11 mouse cellular contexts compared by ENCODE assay signal in genomic region chr2:136686195-136686594, GRCm38 (mm10). TPM values are rescaled to one million over a fixed set of nuclear protein-coding genes. Genes with fewer than 3 reads are reported as not detected.
DNase-seq lines count a peak whose midpoint lies in the region; ATAC-seq lines count a peak whose summit lies in the region.
"Had no signal": no experiment of that assay in that cellular context is flagged by ENCODE, and none has a peak within 500 bp of the region (broad histone marks: within the 10 kb centered on the region; RNA-seq: fewer than 3 reads in every experiment).

No protein-coding gene starts in this region.

- no peaks in the 10 kb centered on the region for H3K9me3 ChIP-seq in hindbrain, embryonic 16.5 days (ENCODE audit: control insufficient read depth, low read length)
- no peaks in the 10 kb centered on the region for H3K9me3 ChIP-seq in hindbrain, embryonic 11.5 days (ENCODE audit: control insufficient read depth, low read length)
- H3K9me3 ChIP-seq: embryonic facial prominence, embryonic 12.5 days; neural tube, embryonic 12.5 days had no signal

- no peak overlapping the region for H3K9ac ChIP-seq in hindbrain, embryonic 16.5 days (ENCODE audit: low read depth, low read length)
- H3K9ac ChIP-seq in hindbrain, embryonic 11.5 days (ENCODE audit: low read depth, low read length) = no peak overlapping the region
- H3K9ac ChIP-seq: embryonic facial prominence, embryonic 12.5 days; neural tube, embryonic 12.5 days had no signal

- no peak overlapping the region for H3K4me3 ChIP-seq in hindbrain, embryonic 16.5 days (ENCODE audit: low read length)
- no peak overlapping the region for H3K4me3 ChIP-seq in hindbrain, embryonic 11.5 days (ENCODE audit: low read depth, low read length)
- H3K4me3 ChIP-seq: embryonic facial prominence, embryonic 12.5 days; neural tube, embryonic 12.5 days had no signal

- H3K4me1 ChIP-seq in hindbrain, embryonic 16.5 days (ENCODE audit: control insufficient read depth, insufficient read depth, low read depth, low read length) = no peaks in the 10 kb centered on the region
- no peaks in the 10 kb centered on the region for H3K4me1 ChIP-seq in hindbrain, embryonic 11.5 days (replicated peaks; ENCODE audit: control insufficient read depth, insufficient read depth, low read length)
- H3K4me1 ChIP-seq: neural tube, embryonic 12.5 days had no signal

- H3K36me3 ChIP-seq in hindbrain, embryonic 16.5 days (ENCODE audit: control insufficient read depth, insufficient read depth, low read length) = no peaks in the 10 kb centered on the region
- no peaks in the 10 kb centered on the region for H3K36me3 ChIP-seq in hindbrain, embryonic 11.5 days (ENCODE audit: control insufficient read depth, insufficient read depth, low read length)
- H3K36me3 ChIP-seq: embryonic facial prominence, embryonic 12.5 days; neural tube, embryonic 12.5 days had no signal

- 50% methylated on average over 3 of the region's 3 CpGs for WGBS in hindbrain, embryonic 16.5 days
- 86% methylated on average over 3 of the region's 3 CpGs for WGBS in hindbrain, embryonic 11.5 days

- peak; percentile 37; the same call in 1 of the 2 replicates for ATAC-seq in hindbrain, embryonic 16.5 days
- ATAC-seq in hindbrain, embryonic 11.5 days (ENCODE audit: low FRiP score) = no peak

- H3K4me2 ChIP-seq in hindbrain, embryonic 16.5 days (ENCODE audit: low read length) = no peak overlapping the region
- H3K4me2 ChIP-seq in hindbrain, embryonic 11.5 days (replicated peaks; ENCODE audit: low read depth, low read length) = no peak overlapping the region
- H3K4me2 ChIP-seq: embryonic facial prominence, embryonic 12.5 days; neural tube, embryonic 12.5 days had no signal

- H3K27ac ChIP-seq in hindbrain, embryonic 16.5 days (ENCODE audit: low read depth, low read length) = no peak overlapping the region
- no peak overlapping the region for H3K27ac ChIP-seq in hindbrain, embryonic 11.5 days (ENCODE audit: low read depth, low read length)
- H3K27ac ChIP-seq: embryonic facial prominence, embryonic 12.5 days; neural tube, embryonic 12.5 days had no signal

- no peak for DNase-seq in hindbrain, embryonic 11.5 days (ENCODE audit: low spot score)
- DNase-seq in NIH3T3 (ENCODE audit: low read depth) = peak; percentile 44
- DNase-seq in brain, adult 2 months (ENCODE audit: low read depth, low spot score) = peak; percentile 98
- DNase-seq in cerebellum, postnatal 36 days = peak; percentile 76 to 93
- DNase-seq in spleen, adult 18-20 months = no peak
- no peak for DNase-seq in right cerebral cortex, postnatal 14 days
- DNase-seq in urinary bladder, postnatal 25 days (ENCODE audit: low spot score) = no peak
- DNase-seq: lung, adult 2 months had no signal

- H3K27me3 ChIP-seq in hindbrain, embryonic 16.5 days (replicated peaks; ENCODE audit: control insufficient read depth, insufficient read depth, low read length) = no peaks in the 10 kb centered on the region
- no peaks in the 10 kb centered on the region for H3K27me3 ChIP-seq in hindbrain, embryonic 11.5 days (ENCODE audit: control insufficient read depth, insufficient read depth, low read length)
- H3K27me3 ChIP-seq: embryonic facial prominence, embryonic 12.5 days; neural tube, embryonic 12.5 days had no signal

RNA-seq across cellular contexts. Expression of gene Snap25, which starts 27.1 kb away (rescaled TPM):
- 326 and 328 TPM in 2 replicates for polyA plus RNA-seq in hindbrain, embryonic 16.5 days (2015; fragmentation: Nextera tagmentation; extraction: Ambion mirVana)
- polyA plus RNA-seq in hindbrain, embryonic 11.5 days (2014; fragmentation: Nextera tagmentation; extraction: Ambion mirVana) = 56.7 and 66.8 TPM in 2 replicates

Comparison
In these comparisons a context has a peak if more than half of its experiments do, and no peak if none do; other contexts are left out.
1. DNase-seq: peak in NIH3T3 (single experiment), brain, adult 2 months (single experiment) and cerebellum, postnatal 36 days (2 of 2); none in hindbrain, embryonic 11.5 days (single experiment), spleen, adult 18-20 months (0 of 2), right cerebral cortex, postnatal 14 days (single experiment) and urinary bladder, postnatal 25 days (single experiment).